ENCODE assay signal across 15 mouse cellular contexts in the genomic region with DNA sequence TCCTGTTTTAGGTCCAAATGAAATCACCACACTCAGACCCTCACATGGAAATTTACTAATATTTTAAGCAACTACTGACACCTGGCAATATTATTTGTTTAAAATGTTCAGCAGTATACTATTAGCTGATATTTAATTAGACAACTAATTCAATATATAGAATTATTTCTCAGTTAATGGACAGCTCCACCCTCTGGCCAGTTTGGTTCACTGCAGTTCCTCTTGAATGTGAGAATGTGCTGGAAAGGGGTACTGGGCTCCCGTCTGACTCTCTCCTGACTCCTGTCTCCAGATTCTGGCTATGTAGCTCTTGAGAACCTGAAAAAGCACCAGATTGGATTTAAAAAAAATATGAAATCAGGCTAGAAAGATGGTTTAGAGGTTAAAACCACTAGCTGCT. TPM values are rescaled to one million over a fixed set of nuclear protein-coding genes. Genes with fewer than 3 reads are reported as not detected.
DNase-seq lines count a peak whose midpoint lies in the region; ATAC-seq and TF ChIP-seq lines count a peak whose summit lies in the region.
"Had no signal": no experiment of that assay in that cellular context is flagged by ENCODE, and none has a peak within 500 bp of the region (broad histone marks: within the 10 kb centered on the region; RNA-seq: fewer than 3 reads in every experiment).

No protein-coding gene starts in this region.

- H3K9ac ChIP-seq in kidney, postnatal 0 days (ENCODE audit: low read depth, low read length) = no peak overlapping the region
- H3K9ac ChIP-seq in kidney, embryonic 14.5 days (ENCODE audit: low read depth, low read length) = no peak overlapping the region
- H3K9ac ChIP-seq: embryonic facial prominence, embryonic 15.5 days had no signal

- H3K4me2 ChIP-seq in kidney, postnatal 0 days (ENCODE audit: low read length) = no peak overlapping the region
- no peak overlapping the region for H3K4me2 ChIP-seq in kidney, embryonic 14.5 days (replicated peaks; ENCODE audit: low read depth, low read length)
- H3K4me2 ChIP-seq: embryonic facial prominence, embryonic 15.5 days had no signal

- no peaks in the 10 kb centered on the region for H3K9me3 ChIP-seq in kidney, postnatal 0 days (replicated peaks; ENCODE audit: low read length)
- H3K9me3 ChIP-seq in kidney, embryonic 14.5 days (ENCODE audit: control insufficient read depth, low read length) = no peaks in the 10 kb centered on the region
- H3K9me3 ChIP-seq: embryonic facial prominence, embryonic 15.5 days had no signal

- ATAC-seq in kidney, postnatal 0 days (replicated peaks; ENCODE audit: low FRiP score, low read depth) = no peak
- ATAC-seq in kidney, embryonic 14.5 days (ENCODE audit: low FRiP score, low TSS enrichment) = no peak
- ATAC-seq: forebrain, embryonic 16.5 days had no signal

- TF ChIP-seq CTCF in kidney, postnatal 0 days (IDR thresholded peaks at IDR 0.05; ENCODE audit: low read depth) = peak; percentile 57; the same call in 1 of the 2 replicates
- TF ChIP-seq CTCF in bone marrow, adult 2 months (IDR thresholded peaks at IDR 0.05; ENCODE audit: control insufficient read depth, insufficient read depth, low read length) = 0 out of 2 replicates have a peak, but pooled peaks have one; percentile 15

- no peak overlapping the region for H3K4me3 ChIP-seq in kidney, postnatal 0 days (replicated peaks; ENCODE audit: low read depth, low read length)
- H3K4me3 ChIP-seq in kidney, embryonic 14.5 days (ENCODE audit: low read length) = no peak overlapping the region
- no peak overlapping the region for H3K4me3 ChIP-seq in bone marrow, adult 2 months (replicated peaks; ENCODE audit: control insufficient read depth, low read depth, low read length)
- H3K4me3 ChIP-seq: embryonic facial prominence, embryonic 15.5 days had no signal

- no peak overlapping the region for H3K27ac ChIP-seq in kidney, postnatal 0 days
- no peak overlapping the region for H3K27ac ChIP-seq in kidney, embryonic 14.5 days (ENCODE audit: low read depth, low read length)
- H3K27ac ChIP-seq in bone marrow, adult 2 months (ENCODE audit: control insufficient read depth, insufficient read depth, low read depth, low read length, poor library complexity) = no peak overlapping the region
- H3K27ac ChIP-seq: embryonic facial prominence, embryonic 15.5 days had no signal

- no peaks in the 10 kb centered on the region for H3K27me3 ChIP-seq in kidney, postnatal 0 days (ENCODE audit: insufficient read depth, low read length)
- no peaks in the 10 kb centered on the region for H3K27me3 ChIP-seq in kidney, embryonic 14.5 days (ENCODE audit: control insufficient read depth, insufficient read depth, low read length)
- H3K27me3 ChIP-seq: embryonic facial prominence, embryonic 15.5 days had no signal

- WGBS in kidney, postnatal 0 days = 59% methylated on average over 1 of the region's 1 CpGs
- WGBS in kidney, embryonic 14.5 days = 82% methylated on average over 1 of the region's 1 CpGs
- 41% methylated on average over 1 of the region's 1 CpGs for WGBS in bone marrow, adult 2 months

- no peak for DNase-seq in kidney, postnatal 0 days (ENCODE audit: low spot score)
- peak; percentile 41 for DNase-seq in 3T3-L1 (ENCODE audit: low read depth, low spot score)
- DNase-seq in 416B (ENCODE audit: low read depth) = peak; percentile 41
- DNase-seq in adrenal gland, adult 8-10 months = no peak
- no peak for DNase-seq in urinary bladder, postnatal 14 days (ENCODE audit: low spot score)
- no peak for DNase-seq in right cerebral cortex, adult 2 months (ENCODE audit: low spot score in 2 of 2)
- DNase-seq: adrenal gland, postnatal 36 days; cerebellum, postnatal 10 days; gastrocnemius, postnatal 36 days; kidney, adult 18-20 months; left cerebral cortex, postnatal 4 days had no signal

- no peak for TF ChIP-seq POLR2A in bone marrow, adult 2 months (IDR thresholded peaks at IDR 0.05; ENCODE audit: borderline replicate concordance, control insufficient read depth, low read depth, low read length)

- no peaks in the 10 kb centered on the region for H3K4me1 ChIP-seq in kidney, postnatal 0 days (replicated peaks; ENCODE audit: insufficient read depth, low read length)
- no peaks in the 10 kb centered on the region for H3K4me1 ChIP-seq in kidney, embryonic 14.5 days (ENCODE audit: control insufficient read depth, insufficient read depth, low read length)
- H3K4me1 ChIP-seq in bone marrow, adult 2 months (ENCODE audit: control insufficient read depth, insufficient read depth, low read length) = no peaks in the 10 kb centered on the region
- H3K4me1 ChIP-seq: embryonic facial prominence, embryonic 15.5 days had no signal

- no peaks in the 10 kb centered on the region for H3K36me3 ChIP-seq in kidney, postnatal 0 days (ENCODE audit: insufficient read depth, low read length)
- H3K36me3 ChIP-seq in kidney, embryonic 14.5 days (ENCODE audit: control insufficient read depth, insufficient read depth, low read length) = no peaks in the 10 kb centered on the region
- H3K36me3 ChIP-seq: embryonic facial prominence, embryonic 15.5 days had no signal

RNA-seq across cellular contexts. Expression of a gene that starts 17.0 kb away (rescaled TPM):
- 79.7 and 88.8 TPM in 2 replicates for polyA plus RNA-seq in kidney, postnatal 0 days (2015; fragmentation: Nextera tagmentation; extraction: Ambion mirVana)
- 8.0 and 16.5 TPM in 2 replicates for polyA plus RNA-seq in kidney, embryonic 14.5 days (2014; fragmentation: Nextera tagmentation; extraction: Ambion mirVana)
- polyA plus RNA-seq in bone marrow, adult 2 months (2011; ENCODE audit: insufficient read depth, insufficient read length, low replicate concordance, missing spikeins) = 3.2 and 8.1 TPM in 2 replicates
- total RNA-seq in adrenal gland, adult 8-10 months (2022) = 10 to 100 TPM in 2 of 4 experiments, 1 to 10 TPM in 2; 7.6 to 24.2 (median 15.5) TPM

Comparison
In these comparisons a context has a peak if more than half of its experiments do, and no peak if none do; other contexts are left out.
1. DNase-seq: peak in 3T3-L1 (single experiment) and 416B (single experiment); none in kidney, postnatal 0 days (single experiment), adrenal gland, adult 8-10 months (single experiment), urinary bladder, postnatal 14 days (single experiment) and right cerebral cortex, adult 2 months (0 of 2).